Mouse (Mus musculus) forebrain, embryonic 11.5 days (tissue): Measurements from ENCODE around the gene Lrmp. TPM values are rescaled to one million over a fixed set of nuclear protein-coding genes. Genes with fewer than 3 reads are reported as not detected.
A peak's percentile ranks its signal among the peaks of the same experiment; 100 is the strongest.

Experiments used
- ATAC-seq: fragments of 200-750 bp; cut with Nextera tagmentation; replicated peaks from 2 replicates; pipeline ENCODE4 v1.8.0; 2017; ENCODE audit warnings: moderate TSS enrichment; ENCODE audit not compliant: low FRiP score
- DNase-seq: peaks from one replicate; pipeline ENCODE4 v3.0.0-alpha.2; 2017; ENCODE audit warnings: low spot score
- H3K27ac ChIP-seq: fragments of 300-500 bp; sonication (generic); 2 replicates; pipeline ENCODE4 v1.5.1; 2014; ENCODE audit warnings: low read depth, low read length
- H3K27me3 ChIP-seq: fragments of 300-500 bp; sonication (generic); 2 replicates; pipeline ENCODE4 v1.6.1; 2014; ENCODE audit warnings: mild to moderate bottlenecking, low read length, mixed read lengths; ENCODE audit not compliant: control insufficient read depth, insufficient read depth
- H3K36me3 ChIP-seq: fragments of 300-500 bp; sonication (generic); 2 replicates; pipeline ENCODE4 v1.6.1; 2014; ENCODE audit warnings: mild to moderate bottlenecking, low read length, moderate library complexity, mixed read lengths; ENCODE audit not compliant: control insufficient read depth, insufficient read depth
- H3K4me1 ChIP-seq: fragments of 300-500 bp; sonication (generic); replicated peaks from 2 replicates; pipeline ENCODE4 v1.6.1; 2014; ENCODE audit warnings: low read length, mixed read lengths; ENCODE audit not compliant: control insufficient read depth, insufficient read depth
- H3K4me2 ChIP-seq: fragments of 300-500 bp; sonication (generic); 2 replicates; pipeline ENCODE4 v1.6.1; 2014; ENCODE audit warnings: low read depth, mild to moderate bottlenecking, low read length, moderate library complexity, mixed read lengths; ENCODE audit not compliant: severe bottlenecking
- H3K4me3 ChIP-seq: fragments of 300-500 bp; sonication (generic); 2 replicates; pipeline ENCODE4 v1.5.1; 2014; ENCODE audit warnings: low read depth, low read length
- H3K9ac ChIP-seq: fragments of 300-500 bp; sonication (generic); 2 replicates; pipeline ENCODE4 v1.6.1; 2014; ENCODE audit warnings: low read length
- H3K9me3 ChIP-seq: fragments of 300-500 bp; sonication (generic); 2 replicates; pipeline ENCODE4 v1.6.1; 2016; ENCODE audit warnings: low read length, mixed read lengths; ENCODE audit not compliant: control insufficient read depth
- WGBS: fragments of 180-500 bp; shearing (Covaris S2); extraction: QIAGEN DNeasy Blood & Tissue Kit; methylation state at CpG from one replicate; pipeline ENCODE4 v1.1.7; 2014; 5-methylcytosine and 5-hydroxymethylcytosine counted together
- polyA plus RNA-seq: library from polyadenylated mRNA; unstranded; fragments of >200 nt; fragmentation: Nextera tagmentation; extraction: Ambion mirVana; gene quantifications from 2 replicates; pipeline ENCODE4 v1.2.1, GENCODE M21; 2014

The Lrmp gene
- polyA plus RNA-seq, result 2.1 and 3.2 TPM in 2 replicates

GRCm38 (mm10) chr6:145115476-145116097 is at the start of gene Lrmp:
Lrmp (plus strand) TSS chr6:145115653.
- H3K4me1 ChIP-seq, result peaks cover 7% of the 10 kb centered on the region; the same call in 1 of the 2 replicates
- H3K4me3 ChIP-seq, result no peak within 1 kb of the TSS
- H3K36me3 ChIP-seq, result no peaks in the 10 kb centered on the region
- 70% methylated on average over 6 of the region's 6 CpGs for WGBS
- ATAC-seq (no peak), DNase-seq (no peak)
- no peaks in the 10 kb centered on the region for H3K9me3 ChIP-seq
- 0 out of 2 replicates have a peak within 1 kb of the TSS, but pooled peaks have one; percentile 6 for H3K4me2 ChIP-seq
- no peaks in the 10 kb centered on the region for H3K27me3 ChIP-seq
- peak within 1 kb of the TSS; percentile 70 for H3K27ac ChIP-seq
- peak within 1 kb of the TSS; percentile 48; the same call in 1 of the 2 replicates for H3K9ac ChIP-seq

- Histone ChIP-seq H3K36me3 (no peaks in the 10 kb centered on the region), H3K27me3 (no peaks in the 10 kb centered on the region), H3K4me1 (0 out of 2 replicates have a peak, but pooled peaks cover 2% of the 10 kb centered on the region), H3K9me3 (no peaks in the 10 kb centered on the region), H3K27ac (no peak overlapping the region), H3K9ac (no peak overlapping the region), H3K4me3 (no peak overlapping the region), H3K4me2 (no peak overlapping the region)
- ATAC-seq (no peak), DNase-seq (no peak)
- 84% methylated on average over 6 of the region's 6 CpGs for WGBS
These were observed 49.0 kb upstream of the Lrmp start for GRCm38 (mm10) chr6:145066416-145066815.

- 0 out of 2 replicates have a peak, but pooled peaks cover 2% of the 10 kb centered on the region for H3K4me1 ChIP-seq
- H3K4me2 ChIP-seq, result no peak overlapping the region
- ATAC-seq, result no peak
- H3K36me3 ChIP-seq, result no peaks in the 10 kb centered on the region
- WGBS, result 86% methylated on average over 8 of the region's 8 CpGs
- H3K27ac ChIP-seq, result no peak overlapping the region
- H3K4me3 ChIP-seq, result no peak overlapping the region
- H3K9me3 ChIP-seq, result no peaks in the 10 kb centered on the region
- DNase-seq, result no peak
- H3K9ac ChIP-seq, result no peak overlapping the region
- H3K27me3 ChIP-seq, result no peaks in the 10 kb centered on the region
These were observed 47.8 kb upstream of the Lrmp start for GRCm38 (mm10) chr6:145067679-145068078.

- H3K9ac ChIP-seq, result no peak overlapping the region
- H3K36me3 ChIP-seq, result no peaks in the 10 kb centered on the region
- no peak overlapping the region for H3K4me3 ChIP-seq
- no peak overlapping the region for H3K27ac ChIP-seq
- WGBS, result 91% methylated on average over 7 of the region's 7 CpGs
- no peak overlapping the region for H3K4me2 ChIP-seq
- no peaks in the 10 kb centered on the region for H3K27me3 ChIP-seq
- no peak for ATAC-seq
- no peaks in the 10 kb centered on the region for H3K4me1 ChIP-seq
- no peak for DNase-seq
- H3K9me3 ChIP-seq, result no peaks in the 10 kb centered on the region
These were observed 46.1 kb upstream of the Lrmp start for GRCm38 (mm10) chr6:145069397-145069796.

- no peak for DNase-seq
- Histone ChIP-seq H3K4me2 (no peak overlapping the region), H3K9ac (no peak overlapping the region), H3K9me3 (no peaks in the 10 kb centered on the region), H3K27me3 (no peaks in the 10 kb centered on the region), H3K4me1 (no peaks in the 10 kb centered on the region), H3K4me3 (no peak overlapping the region), H3K27ac (no peak overlapping the region), H3K36me3 (no peaks in the 10 kb centered on the region)
- WGBS, result 92% methylated on average over 2 of the region's 2 CpGs
- no peak for ATAC-seq
These were observed 45.5 kb upstream of the Lrmp start for GRCm38 (mm10) chr6:145069921-145070320.

GRCm38 (mm10) chr6:145074461-145074860 is 41.0 kb upstream of the Lrmp start:
- no peaks in the 10 kb centered on the region for H3K27me3 ChIP-seq
- no peak overlapping the region for H3K9ac ChIP-seq
- no peaks in the 10 kb centered on the region for H3K9me3 ChIP-seq
- ATAC-seq (no peak), DNase-seq (no peak)
- H3K4me1 ChIP-seq, result no peaks in the 10 kb centered on the region; the same call in 1 of the 2 replicates
- peak overlapping the region; percentile 57; the same call in 1 of the 2 replicates for H3K4me3 ChIP-seq
- no peak overlapping the region for H3K27ac ChIP-seq
- peak overlapping the region; percentile 92; the same call in 1 of the 2 replicates for H3K4me2 ChIP-seq
- no peaks in the 10 kb centered on the region for H3K36me3 ChIP-seq

- ATAC-seq, result peak; percentile 58
- Histone ChIP-seq H3K27ac (no peak overlapping the region), H3K27me3 (no peaks in the 10 kb centered on the region), H3K4me3 (peak overlapping the region; percentile 57), H3K36me3 (no peaks in the 10 kb centered on the region), H3K4me2 (peak overlapping the region; percentile 92), H3K4me1 (no peaks in the 10 kb centered on the region; the same call in 1 of the 2 replicates), H3K9ac (peak overlapping the region; percentile 90), H3K9me3 (no peaks in the 10 kb centered on the region)
- WGBS, result under 1% methylated on average over 20 of the region's 20 CpGs
- peak; percentile 58 for DNase-seq
These were observed 40.3 kb upstream of the Lrmp start for GRCm38 (mm10) chr6:145075088-145075547.

GRCm38 (mm10) chr6:145075548-145076224 is 39.8 kb upstream of the Lrmp start, which contains the start of gene Bcat1:
Bcat1 (minus strand) TSS chr6:145076184.
- Histone ChIP-seq H3K27ac (no peak within 1 kb of the TSS), H3K9ac (peak within 1 kb of the TSS; percentile 90), H3K4me1 (no peaks in the 10 kb centered on the region; the same call in 1 of the 2 replicates), H3K27me3 (no peaks in the 10 kb centered on the region), H3K4me2 (peak within 1 kb of the TSS; percentile 92), H3K9me3 (no peaks in the 10 kb centered on the region), H3K4me3 (peak within 1 kb of the TSS; percentile 57), H3K36me3 (no peaks in the 10 kb centered on the region)
- DNase-seq (peak; percentile 82), ATAC-seq (peak; percentile 86)
- under 1% methylated on average over 39 of the region's 39 CpGs for WGBS
